Mouse (Mus musculus) midbrain, postnatal 0 days (tissue): ENCODE results near the gene Imp3. TPM values are rescaled to one million over a fixed set of nuclear protein-coding genes. Genes with fewer than 3 reads are reported as not detected.

Experiments
- ATAC-seq: fragments of 200-750 bp; cut with Nextera tagmentation; 2 replicates; pipeline ENCODE4 v1.8.0; 2017; ENCODE audit warnings: moderate number of reproducible peaks, mild to moderate bottlenecking, moderate TSS enrichment, moderate library complexity; ENCODE audit not compliant: low FRiP score
- DNase-seq: peaks from one replicate; pipeline ENCODE4 v3.0.0-alpha.2; 2015; ENCODE audit warnings: low spot score
- H3K27ac ChIP-seq: fragments of 300-500 bp; sonication (generic); 2 replicates; pipeline ENCODE4 v1.5.1; 2014; ENCODE audit warnings: low read depth, mild to moderate bottlenecking, low read length, mixed read lengths
- H3K27me3 ChIP-seq: fragments of 300-500 bp; sonication (generic); 2 replicates; pipeline ENCODE4 v1.6.1; 2014; ENCODE audit warnings: low read length, control low read depth, mixed read lengths; ENCODE audit not compliant: insufficient read depth
- H3K36me3 ChIP-seq: fragments of 300-500 bp; sonication (generic); 2 replicates; pipeline ENCODE4 v1.6.1; 2014; ENCODE audit warnings: low read length, control low read depth, mixed read lengths; ENCODE audit not compliant: insufficient read depth
- H3K4me1 ChIP-seq: fragments of 300-500 bp; sonication (generic); 2 replicates; pipeline ENCODE4 v1.6.1; 2014; ENCODE audit warnings: mild to moderate bottlenecking, control low read depth, antibody characterized with exemption, low read length, mixed read lengths; ENCODE audit not compliant: insufficient read depth
- H3K4me2 ChIP-seq: fragments of 300-500 bp; sonication (generic); 2 replicates; pipeline ENCODE4 v1.6.1; 2014; ENCODE audit warnings: low read depth, mild to moderate bottlenecking, low read length, mixed read lengths; ENCODE audit not compliant: poor library complexity, severe bottlenecking
- H3K4me3 ChIP-seq: fragments of 300-500 bp; sonication (generic); 2 replicates; pipeline ENCODE4 v1.5.1; 2014; ENCODE audit warnings: low read depth, mild to moderate bottlenecking, low read length, moderate library complexity
- H3K9ac ChIP-seq: fragments of 300-500 bp; sonication (generic); replicated peaks from 2 replicates; pipeline ENCODE4 v1.6.1; 2014; ENCODE audit warnings: mild to moderate bottlenecking, low read length, moderate library complexity, mixed read lengths; ENCODE audit not compliant: poor library complexity, severe bottlenecking
- H3K9me3 ChIP-seq: fragments of 300-500 bp; sonication (generic); 2 replicates; pipeline ENCODE4 v1.6.1; 2016; ENCODE audit warnings: low read length, control low read depth
- CTCF ChIP-seq: IDR thresholded peaks from 2 replicates; pipeline ENCODE4 v1.5.1; 2016; ENCODE audit warnings: antibody characterized with exemption, mild to moderate bottlenecking
- WGBS: fragments of 180-500 bp; shearing (Covaris S2); extraction: QIAGEN DNeasy Blood & Tissue Kit; methylation state at CpG from one replicate; pipeline ENCODE4 v1.1.7; 2014; 5-methylcytosine and 5-hydroxymethylcytosine counted together
- polyA plus RNA-seq: library from polyadenylated mRNA; unstranded; fragments of >200 nt; fragmentation: Nextera tagmentation; extraction: Ambion mirVana; gene quantifications from 2 replicates; pipeline ENCODE4 v1.2.1, GENCODE M21; 2015
- total RNA-seq: library from RNA; depleted of rRNA; stranded (reverse); fragments of >200 nt; gene quantifications from 2 replicates; pipeline ENCODE4 v1.2.3, GENCODE M21; 2014; rRNA removed

Gene Imp3
- total and polyA plus RNA-seq, 2 experiments from 2014 or later, result 80.3 to 131 TPM

DNA sequence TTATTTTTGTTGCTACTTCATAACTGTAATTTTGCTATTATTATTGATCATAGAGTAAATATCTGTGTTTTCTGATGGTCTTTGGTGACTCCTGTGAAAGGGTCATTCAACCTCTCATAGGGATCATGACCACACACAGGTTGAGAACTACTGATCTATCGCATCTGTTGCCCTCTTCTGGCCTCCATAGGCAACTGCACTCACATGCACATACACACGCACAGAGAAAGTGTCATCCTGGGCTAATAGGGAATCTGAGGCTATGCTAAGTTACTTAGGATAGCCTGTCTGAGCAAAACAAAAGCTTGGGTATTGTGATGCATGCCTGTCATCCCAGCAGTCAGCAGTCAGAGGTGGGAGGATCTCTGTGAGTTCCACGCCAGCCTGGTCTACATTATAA lies 24.3 kb downstream of the Imp3 start:
- no peak; the same call in 1 of the 2 replicates for TF ChIP-seq CTCF
- WGBS, result 96% methylated on average over 3 of the region's 3 CpGs
- Histone ChIP-seq H3K27ac (no peak overlapping the region), H3K4me1 (no peaks in the 10 kb centered on the region), H3K4me3 (no peak overlapping the region), H3K27me3 (no peaks in the 10 kb centered on the region), H3K4me2 (no peak overlapping the region), H3K9me3 (no peaks in the 10 kb centered on the region), H3K9ac (no peak overlapping the region), H3K36me3 (peaks cover 9% of the 10 kb centered on the region)
- DNase-seq (no peak), ATAC-seq (no peak)

DNA sequence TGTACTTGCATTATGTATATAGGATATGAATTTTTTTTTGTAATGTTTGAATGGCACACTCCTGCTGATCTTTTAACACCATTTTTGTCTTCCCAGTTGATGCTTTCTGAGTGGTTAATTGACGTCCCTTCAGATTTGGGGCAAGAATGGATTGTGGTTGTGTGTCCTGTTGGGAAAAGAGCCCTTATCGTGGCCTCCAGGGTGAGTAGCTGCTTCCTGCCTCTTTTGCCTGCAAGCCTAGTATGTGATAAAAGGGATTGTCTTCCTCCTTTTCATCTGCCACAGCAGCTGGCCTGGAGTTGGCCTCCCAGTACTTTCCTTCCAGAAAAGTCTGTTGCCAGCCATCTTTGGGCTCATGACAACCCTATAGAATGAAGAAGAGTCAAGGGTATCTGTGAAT lies 32.9 kb downstream of the Imp3 start:
- TF ChIP-seq CTCF, result no peak
- peaks cover 10% of the 10 kb centered on the region; the same call in 1 of the 2 replicates for H3K36me3 ChIP-seq
- no peak for DNase-seq

DNA sequence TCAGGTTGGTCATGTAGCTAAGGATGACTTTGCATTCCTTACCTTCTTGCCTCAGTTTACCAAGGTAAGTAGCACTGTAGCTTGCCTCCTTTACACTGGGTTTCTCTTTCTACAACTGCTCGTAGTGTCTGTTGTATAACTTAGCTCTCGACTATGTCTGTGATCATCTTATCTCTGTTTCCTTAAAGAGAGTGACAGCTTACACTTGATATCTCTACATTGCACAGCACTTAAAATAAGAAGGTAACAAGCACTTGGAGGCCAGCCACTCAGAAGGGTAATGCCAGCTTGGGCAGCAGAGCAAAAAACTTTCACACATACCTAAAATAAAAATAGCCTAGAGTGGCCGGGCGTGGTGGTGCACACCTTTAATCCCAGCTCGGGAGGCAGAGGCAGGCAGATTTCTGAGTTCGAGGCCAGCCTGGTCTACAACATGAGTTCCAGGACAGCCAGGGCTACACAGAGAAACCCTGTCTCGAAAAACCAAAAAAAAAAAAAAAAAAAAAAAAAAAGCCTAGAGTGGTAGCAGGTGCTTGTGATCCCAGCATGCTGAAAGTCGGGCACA lies 36.8 kb downstream of the Imp3 start:
- no peak overlapping the region for H3K4me2 ChIP-seq
- ATAC-seq (no peak), DNase-seq (no peak)
- no peaks in the 10 kb centered on the region for H3K9me3 ChIP-seq
- H3K27me3 ChIP-seq, result no peaks in the 10 kb centered on the region
- 0 out of 2 replicates have a peak, but pooled peaks cover 8% of the 10 kb centered on the region for H3K36me3 ChIP-seq
- WGBS, result 93% methylated on average over 7 of the region's 8 CpGs
- H3K4me3 ChIP-seq, result no peak overlapping the region
- no peaks in the 10 kb centered on the region for H3K4me1 ChIP-seq
- H3K9ac ChIP-seq, result no peak overlapping the region
- H3K27ac ChIP-seq, result no peak overlapping the region
- no peak for TF ChIP-seq CTCF

More for the DNA sequence above, 32.9 kb downstream of the Imp3 start:
- no peak overlapping the region for H3K9ac ChIP-seq
- no peak overlapping the region for H3K4me3 ChIP-seq
- H3K27me3 ChIP-seq, result no peaks in the 10 kb centered on the region
- no peaks in the 10 kb centered on the region for H3K4me1 ChIP-seq
- no peak for ATAC-seq
- no peaks in the 10 kb centered on the region for H3K9me3 ChIP-seq
- H3K27ac ChIP-seq, result no peak overlapping the region
- WGBS, result 82% methylated on average over 2 of the region's 2 CpGs
- H3K4me2 ChIP-seq, result no peak overlapping the region

DNA sequence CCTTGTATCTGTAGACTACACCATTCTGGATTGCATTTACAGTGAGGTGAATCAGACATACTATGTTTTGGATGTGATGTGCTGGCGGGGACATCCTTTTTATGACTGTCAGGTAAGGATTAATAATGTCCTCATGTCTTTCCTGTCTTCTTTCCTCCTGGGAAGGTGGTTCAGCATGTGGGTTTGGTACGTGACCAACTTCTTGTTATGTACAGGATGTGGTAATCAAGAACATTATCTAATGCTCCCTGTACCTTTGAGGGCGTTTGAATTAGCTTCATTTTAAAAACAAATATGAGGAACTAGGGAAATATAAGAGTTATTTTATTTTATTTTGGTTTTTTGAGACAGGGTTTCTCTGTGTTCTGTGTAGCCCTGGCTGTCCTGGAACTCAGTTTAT lies 37.9 kb downstream of the Imp3 start:
- Histone ChIP-seq H3K9me3 (no peaks in the 10 kb centered on the region), H3K4me2 (no peak overlapping the region), H3K27me3 (no peaks in the 10 kb centered on the region), H3K4me1 (no peaks in the 10 kb centered on the region), H3K4me3 (no peak overlapping the region), H3K36me3 (0 out of 2 replicates have a peak, but pooled peaks cover 2% of the 10 kb centered on the region), H3K27ac (no peak overlapping the region), H3K9ac (no peak overlapping the region)
- ATAC-seq, result no peak
- DNase-seq, result no peak
- no peak for TF ChIP-seq CTCF
- WGBS, result 85% methylated on average over 3 of the region's 3 CpGs

DNA sequence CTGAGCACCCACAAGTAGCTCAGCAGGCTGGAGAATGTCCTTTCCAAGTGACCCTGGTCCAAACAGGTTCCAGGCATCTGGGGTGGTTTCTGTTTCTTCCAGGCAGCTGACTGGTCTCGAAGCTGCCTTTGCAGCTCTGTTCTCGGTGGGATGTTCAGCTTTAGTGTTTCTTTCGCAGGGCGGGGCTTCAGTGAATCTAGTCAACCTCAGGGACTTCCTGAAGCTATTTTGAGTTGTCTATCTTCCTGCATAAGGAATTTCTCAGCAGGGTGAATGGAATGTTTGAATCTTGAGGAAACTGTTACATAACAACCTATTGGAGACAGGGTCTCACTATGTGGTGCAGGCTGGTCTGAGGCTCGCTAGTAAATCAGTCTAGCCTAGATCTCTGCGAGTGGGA lies 42.9 kb downstream of the Imp3 start:
- Histone ChIP-seq H3K36me3 (peaks cover 15% of the 10 kb centered on the region), H3K4me3 (no peak overlapping the region), H3K9ac (no peak overlapping the region), H3K27me3 (no peaks in the 10 kb centered on the region), H3K27ac (no peak overlapping the region), H3K4me2 (no peak overlapping the region), H3K4me1 (no peaks in the 10 kb centered on the region), H3K9me3 (no peaks in the 10 kb centered on the region)
- DNase-seq, result no peak
- ATAC-seq, result no peak
- WGBS, result 91% methylated on average over 6 of the region's 6 CpGs
- no peak for TF ChIP-seq CTCF

DNA sequence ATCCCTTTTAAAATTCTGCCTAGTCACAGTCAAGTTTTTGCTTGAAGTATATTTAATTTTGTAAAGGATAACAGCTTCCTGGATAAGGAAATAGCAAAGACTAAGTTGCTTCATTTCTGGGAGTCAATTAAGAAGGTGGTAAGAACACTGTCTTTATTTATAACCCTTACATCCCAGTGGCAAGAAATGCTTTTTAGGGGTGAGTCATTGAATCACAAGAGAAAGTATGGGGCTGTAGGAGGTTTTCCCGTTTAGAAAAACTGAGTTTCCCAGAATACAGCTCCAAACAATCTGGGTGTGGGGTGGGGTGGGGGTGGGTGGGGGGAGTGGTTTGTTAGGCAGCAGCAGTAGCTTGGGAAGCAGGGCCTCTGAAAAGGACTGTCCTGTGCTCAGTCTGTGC lies 44.2 kb downstream of the Imp3 start:
- H3K9me3 ChIP-seq, result no peaks in the 10 kb centered on the region
- WGBS, result 90% methylated on average over 1 of the region's 1 CpGs
- no peaks in the 10 kb centered on the region for H3K4me1 ChIP-seq
- no peak overlapping the region for H3K9ac ChIP-seq
- no peak overlapping the region for H3K4me2 ChIP-seq
- no peak for TF ChIP-seq CTCF
- no peak overlapping the region for H3K4me3 ChIP-seq
- H3K27ac ChIP-seq, result no peak overlapping the region
- DNase-seq (no peak), ATAC-seq (no peak)
- H3K36me3 ChIP-seq, result peaks cover 15% of the 10 kb centered on the region
- H3K27me3 ChIP-seq, result no peaks in the 10 kb centered on the region

Other genes starting within 250 kb of the Imp3 start
- 145 and 192 TPM in 2 replicates for gene Lingo1, start 141.0 kb upstream of the Imp3 start, total RNA-seq
- 110 and 114 TPM in 2 replicates for gene Lingo1, start 141.0 kb upstream of the Imp3 start, polyA plus RNA-seq
- 0.28 TPM in 1 of 2 replicates, not detected in the other for gene Odf3l1, start 72.8 kb upstream of the Imp3 start, total RNA-seq
- 0.25 TPM in 1 of 2 replicates, not detected in the other for gene Odf3l1, start 72.8 kb upstream of the Imp3 start, polyA plus RNA-seq
- gene Cspg4, start 72.4 kb upstream of the Imp3 start, total RNA-seq, result 31.6 and 37.3 TPM in 2 replicates
- 7.5 and 8.7 TPM in 2 replicates for gene Cspg4, start 72.4 kb upstream of the Imp3 start, polyA plus RNA-seq
- 5.7 and 7.3 TPM in 2 replicates for gene Snx33, start 9.1 kb upstream of the Imp3 start, total RNA-seq
- 1.6 and 1.7 TPM in 2 replicates for gene Snx33, start 9.1 kb upstream of the Imp3 start, polyA plus RNA-seq
- 12.7 and 16.9 TPM in 2 replicates for gene Snupn, start 13.4 kb downstream of the Imp3 start, total RNA-seq
- 20.5 and 21.6 TPM in 2 replicates for gene Snupn, start 13.4 kb downstream of the Imp3 start, polyA plus RNA-seq
- gene Ptpn9, start 57.4 kb downstream of the Imp3 start, total RNA-seq, result 44.4 and 52.2 TPM in 2 replicates
- 20.5 and 21.5 TPM in 2 replicates for gene Ptpn9, start 57.4 kb downstream of the Imp3 start, polyA plus RNA-seq
- gene Sin3a, start 134.6 kb downstream of the Imp3 start, total RNA-seq, result 46.7 and 85.7 TPM in 2 replicates
- gene Sin3a, start 134.6 kb downstream of the Imp3 start, polyA plus RNA-seq, result 13.4 and 14.6 TPM in 2 replicates
- 161 and 186 TPM in 2 replicates for gene Man2c1, start 193.2 kb downstream of the Imp3 start, total RNA-seq
- 69.9 and 79.3 TPM in 2 replicates for gene Man2c1, start 193.2 kb downstream of the Imp3 start, polyA plus RNA-seq
- 6.1 and 7.8 TPM in 2 replicates for gene Neil1, start 210.8 kb downstream of the Imp3 start, total RNA-seq
- gene Neil1, start 210.8 kb downstream of the Imp3 start, polyA plus RNA-seq, result 6.2 TPM in 2 replicates
- gene Commd4, start 220.9 kb downstream of the Imp3 start, total RNA-seq, result 56.9 and 72.8 TPM in 2 replicates
- gene Commd4, start 220.9 kb downstream of the Imp3 start, polyA plus RNA-seq, result 184 and 201 TPM in 2 replicates